Mouse (Mus musculus) brain, embryonic 14.5 days (tissue): ENCODE data around the gene Unc5cl. TPM values are rescaled to one million over a fixed set of nuclear protein-coding genes. Genes with fewer than 3 reads are reported as not detected.

ENCODE experiments used
- DNase-seq: peaks from one replicate; pipeline ENCODE4 v3.0.0-alpha.2; 2011; ENCODE audit warnings: low read depth
- CTCF ChIP-seq: fragments of 200-500 bp; IDR thresholded peaks from 2 replicates; pipeline ENCODE4 v1.5.1; 2012; ENCODE audit warnings: inconsistent platforms, mild to moderate bottlenecking, moderate library complexity, borderline replicate concordance; ENCODE audit not compliant: insufficient read depth, insufficient read length; ENCODE audit errors: extremely low read depth
- POLR2A ChIP-seq: fragments of 200-500 bp; IDR thresholded peaks from 2 replicates; pipeline ENCODE4 v1.6.1; 2012; ENCODE audit warnings: mild to moderate bottlenecking, inconsistent platforms, borderline replicate concordance; ENCODE audit not compliant: poor library complexity, insufficient read depth, insufficient read length, severe bottlenecking; ENCODE audit errors: extremely low read depth
- polyA plus RNA-seq: library from polyadenylated mRNA; depleted of rRNA; stranded (reverse); fragments of >200 nt; gene quantifications from 2 replicates; pipeline ENCODE4 v1.2.3, GENCODE M21; 2012; rRNA removed

The Unc5cl gene
- polyA plus RNA-seq, 1 experiment = 0.14 TPM

GRCm38 (mm10) chr17:48552532-48552915, 97.8 kb downstream of the Unc5cl start:
- no peak for DNase-seq
- TF ChIP-seq CTCF (no peak), POLR2A (no peak)

DNA sequence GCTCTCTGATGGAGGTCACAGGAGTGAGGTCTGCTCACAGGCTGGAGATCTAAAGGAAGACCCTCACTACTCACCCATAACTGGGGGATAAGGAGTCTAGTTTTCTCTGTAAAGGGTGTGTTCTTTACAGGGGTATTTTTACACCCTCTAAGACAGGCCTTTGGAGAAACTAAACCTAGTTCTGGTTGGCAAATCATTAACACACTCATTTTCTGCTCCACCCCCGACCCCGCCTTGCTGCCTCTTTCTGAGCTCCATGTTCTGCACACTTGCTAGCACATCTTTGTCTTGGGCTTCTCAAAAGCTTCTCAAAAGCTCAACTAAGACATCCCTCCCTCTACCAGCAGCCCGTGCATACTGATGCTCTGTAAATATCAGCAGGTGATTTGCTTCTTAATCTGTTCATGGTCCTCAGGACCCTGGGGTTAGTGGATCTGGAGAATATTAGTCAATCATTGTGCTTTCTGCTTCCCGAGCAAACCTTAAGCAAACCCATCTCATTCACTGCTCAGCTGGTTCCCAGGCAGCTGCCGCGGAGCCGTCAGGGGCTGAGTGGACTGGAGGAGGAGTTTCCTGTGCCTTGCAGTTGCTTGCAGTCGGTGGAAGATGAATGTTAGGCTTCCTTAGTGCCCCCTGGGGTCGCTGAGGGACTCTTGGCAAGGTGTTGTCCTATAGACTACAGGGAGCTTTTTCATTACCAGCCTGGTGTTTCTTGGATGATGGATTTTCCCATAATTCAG, 101.7 kb downstream of the Unc5cl start:
- DNase-seq = peak; percentile 25
- no peak for TF ChIP-seq POLR2A
- TF ChIP-seq CTCF = no peak

DNA sequence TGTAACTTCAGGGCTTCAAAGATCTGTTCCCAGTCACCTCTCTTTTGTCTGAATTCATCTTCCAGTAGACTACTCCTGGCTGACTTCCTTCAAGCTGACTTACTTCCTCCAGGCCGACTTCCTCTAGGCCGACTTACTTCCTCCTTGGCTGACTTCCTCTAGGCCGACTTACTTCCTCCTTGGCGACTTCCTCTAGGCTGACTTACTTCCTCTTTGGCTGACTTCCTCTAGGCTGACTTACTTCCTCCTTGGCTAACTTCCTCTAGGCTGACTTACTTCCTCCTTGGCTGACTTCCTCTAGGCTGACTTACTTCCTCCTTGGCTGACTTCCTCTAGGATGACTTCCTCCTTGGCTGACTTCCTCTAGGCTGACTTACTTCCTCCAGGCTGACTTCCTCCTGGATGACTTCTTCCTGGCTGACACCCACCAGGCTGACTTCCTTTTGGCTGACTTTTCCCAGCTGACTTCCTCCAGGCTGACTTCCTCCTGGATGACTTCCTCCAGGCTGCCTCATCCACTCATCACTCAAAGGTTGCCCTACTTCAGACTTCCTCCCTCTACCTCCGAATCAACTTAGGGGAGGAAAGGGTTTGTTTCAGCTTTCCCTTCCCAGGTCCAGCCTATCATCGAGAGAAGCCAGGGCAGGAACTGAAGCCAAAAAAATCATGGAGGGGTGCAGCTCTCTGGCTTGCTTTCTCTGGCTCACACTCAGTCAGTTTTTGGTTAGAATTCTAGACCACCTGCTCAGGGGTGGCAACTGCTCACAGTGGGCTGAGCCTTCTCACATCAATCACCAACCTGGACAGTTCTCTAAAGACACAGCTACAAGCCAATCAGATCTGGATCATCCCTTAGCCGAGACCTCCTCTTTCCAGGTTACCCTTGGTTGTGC, 103.4 kb downstream of the Unc5cl start:
- no peak for TF ChIP-seq POLR2A
- no peak for TF ChIP-seq CTCF
- no peak for DNase-seq

DNA sequence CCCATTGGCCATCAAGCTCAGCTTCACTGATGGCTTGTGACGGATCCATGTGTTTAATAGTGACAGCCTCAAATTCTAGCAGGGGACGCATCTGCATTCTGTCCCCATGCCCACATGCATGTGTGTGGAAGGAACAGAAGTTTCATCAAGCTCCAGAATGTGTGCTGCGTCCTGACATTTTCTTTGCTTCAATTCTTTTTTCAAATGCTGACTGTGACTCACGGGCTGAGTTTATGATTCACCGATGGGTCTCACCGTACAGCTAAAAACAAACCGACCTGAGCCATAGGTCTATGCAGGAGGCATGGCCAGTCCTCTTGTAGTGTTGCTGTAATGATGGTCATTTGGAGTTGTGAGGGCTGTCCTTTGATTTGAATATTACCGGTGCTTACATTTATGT, 110.2 kb downstream of the Unc5cl start:
- TF ChIP-seq POLR2A (no peak), CTCF (no peak)
- DNase-seq = no peak

- no peak for DNase-seq
- no peak for TF ChIP-seq POLR2A
- no peak for TF ChIP-seq CTCF
Measured at GRCm38 (mm10) chr17:48569656-48570055, 115.0 kb downstream of the Unc5cl start.

DNA sequence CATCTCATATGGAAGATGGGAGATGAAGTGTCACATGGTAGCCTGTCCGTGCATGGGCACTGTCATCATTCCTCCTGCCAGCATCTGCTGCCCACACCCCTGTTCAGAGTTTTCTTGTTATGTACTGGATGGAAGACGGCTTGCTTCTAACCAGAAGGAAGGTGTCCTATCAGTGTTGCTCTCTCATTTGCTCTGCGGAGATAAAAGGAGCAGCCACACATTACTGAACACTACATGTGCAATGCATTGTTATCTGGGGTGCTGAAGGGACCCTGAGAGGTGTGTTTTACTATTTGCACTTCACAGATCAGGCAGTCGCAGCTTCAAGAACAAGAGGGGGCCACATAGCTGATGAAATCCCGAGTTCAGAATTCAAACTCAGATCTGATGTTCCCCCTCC, 126.5 kb downstream of the Unc5cl start:
- DNase-seq = no peak
- TF ChIP-seq POLR2A = no peak
- no peak for TF ChIP-seq CTCF

- TF ChIP-seq CTCF = no peak
- no peak for TF ChIP-seq POLR2A
- DNase-seq = peak; percentile 53
Measured at GRCm38 (mm10) chr17:48582486-48582990, 127.8 kb downstream of the Unc5cl start.

- DNase-seq = no peak
- TF ChIP-seq POLR2A = no peak
- TF ChIP-seq CTCF = no peak
Measured at GRCm38 (mm10) chr17:48583401-48583800, 128.7 kb downstream of the Unc5cl start.

DNA sequence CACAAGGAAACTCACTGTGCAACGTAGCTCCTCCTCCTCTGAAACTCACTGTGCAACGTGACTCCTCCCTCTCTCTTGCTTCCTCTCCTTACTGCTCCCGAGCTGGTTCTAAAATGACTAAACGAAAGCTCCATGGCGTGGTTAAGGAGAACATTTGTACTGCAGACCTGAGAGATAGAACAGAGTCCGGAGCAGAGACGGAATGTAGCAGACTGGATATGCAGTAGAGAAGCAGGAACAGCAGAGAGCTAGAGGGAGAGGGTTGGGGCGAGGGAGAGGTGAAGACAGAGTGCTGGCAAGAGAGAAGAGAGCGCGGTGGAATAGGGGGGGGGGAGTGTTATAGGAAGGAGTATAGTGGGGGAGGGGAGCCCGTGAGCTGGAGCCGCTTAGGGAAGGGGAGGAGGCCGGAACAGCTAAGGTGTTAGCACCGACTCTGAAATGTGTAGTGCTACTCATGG, 131.2 kb downstream of the Unc5cl start:
- TF ChIP-seq CTCF (no peak), POLR2A (no peak)
- DNase-seq = peak; percentile 80

- TF ChIP-seq CTCF (no peak), POLR2A (no peak)
- peak; percentile 53 for DNase-seq
Measured at GRCm38 (mm10) chr17:48588674-48589073, 134.0 kb downstream of the Unc5cl start.

Other genes with a start within 250 kb of the Unc5cl start
- gene Trem1, start 222.1 kb upstream of the Unc5cl start, polyA plus RNA-seq = not detected in 2 replicates
- 0.08 TPM in 1 of 2 replicates, not detected in the other for gene Trem3, start 207.1 kb upstream of the Unc5cl start, polyA plus RNA-seq
- gene Treml4, start 190.6 kb upstream of the Unc5cl start, polyA plus RNA-seq = 0.05 TPM in 1 of 2 replicates, not detected in the other
- 0.19 and 0.42 TPM in 2 replicates for gene Treml2, start 155.4 kb upstream of the Unc5cl start, polyA plus RNA-seq
- gene B430306N03Rik, start 138.8 kb upstream of the Unc5cl start, polyA plus RNA-seq = 0.06 and 0.26 TPM in 2 replicates
- gene Trem2, start 108.5 kb upstream of the Unc5cl start, polyA plus RNA-seq = 5.4 and 5.6 TPM in 2 replicates
- 0.50 and 1.0 TPM in 2 replicates for gene Treml1, start 95.0 kb upstream of the Unc5cl start, polyA plus RNA-seq
- 99.1 and 121 TPM in 2 replicates for gene Nfya, start 45.0 kb upstream of the Unc5cl start, polyA plus RNA-seq
- 24.1 and 32.8 TPM in 2 replicates for gene Oard1, start 44.9 kb upstream of the Unc5cl start, polyA plus RNA-seq
- 0.26 and 0.36 TPM in 2 replicates for gene Apobec2, start 22.0 kb upstream of the Unc5cl start, polyA plus RNA-seq
- gene Tspo2, start 3.4 kb upstream of the Unc5cl start, polyA plus RNA-seq = 6.5 and 8.2 TPM in 2 replicates